Mouse (Mus musculus) layer of hippocampus, postnatal 10 days (tissue): ENCODE data around the gene Tbc1d10a. TPM values are rescaled to one million over a fixed set of nuclear protein-coding genes. Genes with fewer than 3 reads are reported as not detected.
"Not testable (repeated sequence)": the region's sequence is repeated elsewhere in the genome, so short reads cannot be mapped to it uniquely, and the experiment has no call there.

Experiments
- DNase-seq, 2 experiments: peaks; one replicate each; pipeline ENCODE4 v3.0.0; 2021; ENCODE audit warnings: low spot score in 2 of 2
- total RNA-seq, 2 experiments: library from RNA; stranded (reverse); gene quantifications; 2 replicates each; pipeline ENCODE4 v1.2.3; 2021

Gene Tbc1d10a
- total RNA-seq, 2 experiments from 2014 or later: 28.4 to 31.1 TPM

- DNase-seq: no peak
Observed at GRCm38 (mm10) chr11:4182061-4182460, 4.5 kb upstream of the Tbc1d10a start.

DNA sequence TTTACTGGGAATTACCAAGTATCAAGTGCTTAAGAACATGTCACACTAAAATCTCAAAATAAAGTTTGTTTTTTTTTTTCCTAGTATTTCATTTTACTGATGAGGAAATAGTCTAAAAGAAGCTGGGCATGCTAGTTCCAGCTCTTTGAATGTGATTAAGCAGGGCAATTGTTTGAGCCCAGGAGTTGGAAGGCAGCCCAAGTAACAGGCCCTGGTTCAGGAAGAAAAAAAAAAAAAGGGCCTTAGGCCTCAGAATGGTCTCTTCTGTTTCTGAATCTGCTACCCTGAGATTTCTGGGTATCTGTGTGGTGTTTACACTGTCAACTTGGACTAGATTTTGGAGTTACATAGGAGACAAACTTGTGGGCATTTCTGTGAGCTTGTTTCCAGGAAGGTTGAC is 3.1 kb upstream of the Tbc1d10a start:
- no peak for DNase-seq

DNA sequence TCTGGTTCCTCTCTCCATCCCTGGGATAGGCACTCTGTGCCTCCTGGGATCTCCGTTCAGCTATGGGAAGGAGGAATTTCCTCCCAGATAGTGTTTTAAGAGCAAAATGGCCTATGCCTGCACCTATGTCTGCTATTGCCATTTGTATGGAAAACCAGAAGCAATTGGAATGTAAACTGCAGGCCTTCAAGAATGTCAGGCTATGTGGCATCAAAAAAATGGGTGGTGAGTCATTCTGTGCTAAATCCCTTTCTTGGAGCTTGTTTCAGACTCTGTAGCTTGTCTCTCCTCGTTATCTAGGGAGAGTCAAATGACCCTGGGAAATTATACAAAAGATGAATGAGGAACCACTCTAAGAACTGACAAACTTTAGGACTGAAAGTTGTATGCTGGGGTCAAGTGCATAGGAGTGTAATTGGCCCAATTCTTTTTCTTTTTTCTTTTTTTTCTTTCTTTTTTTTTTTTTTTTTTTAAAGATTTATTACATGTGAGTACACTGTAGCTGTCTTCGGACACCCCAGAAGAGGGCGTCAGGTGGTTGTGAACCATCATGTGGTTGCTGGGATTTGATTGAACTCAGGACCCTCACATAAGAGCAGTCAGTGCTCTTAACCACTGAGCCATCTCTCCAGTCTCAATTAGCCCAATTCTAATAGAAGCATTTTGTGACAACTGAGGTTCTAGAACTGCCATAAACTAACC is 2.2 kb upstream of the Tbc1d10a start:
- DNase-seq: no peak

- DNase-seq: not testable (repeated sequence)
Observed at GRCm38 (mm10) chr11:4185480-4185879, 1.1 kb upstream of the Tbc1d10a start.

GRCm38 (mm10) chr11:4187318-4187700 is 720 bp downstream of the Tbc1d10a start:
- no peak for DNase-seq

- no peak for DNase-seq
Observed at GRCm38 (mm10) chr11:4189182-4189581, 2.6 kb downstream of the Tbc1d10a start.

GRCm38 (mm10) chr11:4190677-4191076 is 4.1 kb downstream of the Tbc1d10a start:
- DNase-seq: no peak

- no peak for DNase-seq
Observed at GRCm38 (mm10) chr11:4192757-4193156, 6.2 kb downstream of the Tbc1d10a start.

DNA sequence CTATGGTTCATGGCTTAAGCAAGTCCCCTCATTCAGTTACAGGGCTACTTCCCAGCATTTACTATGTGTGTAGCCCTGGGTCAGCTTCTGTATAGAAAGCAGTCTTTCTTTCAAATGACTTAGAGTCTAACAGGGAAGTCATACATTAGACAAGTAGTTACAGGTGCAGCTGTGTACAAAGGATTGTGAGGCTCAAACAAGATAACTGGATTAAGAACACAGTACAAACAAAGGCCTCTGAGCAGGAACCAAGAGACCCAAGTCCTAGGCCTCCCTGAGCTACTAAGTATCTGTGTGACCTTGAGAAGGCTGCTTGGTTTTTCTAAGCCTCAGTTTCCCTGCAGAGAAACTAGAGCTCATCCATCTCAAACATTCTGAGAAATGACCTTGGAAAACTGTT is 6.8 kb downstream of the Tbc1d10a start:
- DNase-seq: no peak

- DNase-seq: no peak
Observed at GRCm38 (mm10) chr11:4195597-4196031, 9.0 kb downstream of the Tbc1d10a start.

GRCm38 (mm10) chr11:4196636-4197035 is 10.0 kb downstream of the Tbc1d10a start:
- DNase-seq: no peak

DNA sequence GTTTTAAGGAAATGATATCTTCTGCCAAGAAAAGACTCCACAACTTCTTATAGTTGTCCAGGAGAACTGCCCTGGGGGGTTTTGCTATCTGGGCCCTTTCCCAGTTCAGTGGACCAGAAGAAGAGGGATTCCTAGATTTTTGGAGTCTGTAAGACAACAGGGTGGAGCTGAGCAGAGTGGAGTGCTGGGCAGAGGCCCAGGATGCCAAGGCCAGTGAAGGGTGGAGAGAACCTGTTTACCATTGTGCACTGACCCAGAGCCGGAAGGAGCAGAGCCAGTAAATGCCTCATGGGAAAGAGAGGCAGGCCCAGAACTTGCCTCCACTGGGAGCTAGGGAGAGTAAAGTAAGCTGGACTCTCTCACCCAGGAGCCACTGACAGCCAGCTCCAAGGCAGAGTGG is 11.1 kb downstream of the Tbc1d10a start:
- DNase-seq: no peak

DNA sequence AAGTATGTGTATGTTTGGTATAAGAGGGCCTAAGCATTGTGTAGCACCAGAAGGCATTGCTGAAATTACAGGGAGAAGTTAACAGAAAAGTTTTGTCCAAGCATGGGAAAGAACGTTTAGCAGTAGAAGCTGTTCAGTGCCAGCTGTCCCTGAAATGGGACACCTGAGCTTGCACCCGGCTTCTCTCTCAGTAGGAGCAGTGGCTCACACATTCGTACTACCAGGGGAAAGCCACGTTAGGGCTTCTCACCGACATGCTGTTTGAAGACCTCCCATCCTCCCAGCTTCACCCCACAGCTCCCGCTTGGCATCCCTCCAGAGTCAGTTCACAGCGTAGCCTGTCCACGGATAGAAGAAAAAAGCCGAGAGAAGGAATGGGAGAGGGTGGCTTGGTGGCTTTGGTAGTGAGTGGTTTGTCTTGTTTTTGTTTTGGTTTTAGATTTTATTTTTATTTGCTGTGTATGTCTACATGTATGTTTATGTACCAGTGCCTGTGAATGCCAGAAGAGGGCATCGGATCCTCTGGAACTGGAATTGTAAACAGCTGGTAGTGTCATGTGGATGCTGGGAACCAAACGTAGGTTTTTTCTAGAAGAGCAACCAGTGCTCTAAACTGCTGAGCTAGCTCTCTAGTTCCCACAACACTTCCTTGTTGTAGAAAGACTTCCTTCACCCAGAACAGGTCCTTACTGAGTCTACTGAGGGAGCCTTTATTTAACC is 15.6 kb downstream of the Tbc1d10a start:
- DNase-seq: no peak

DNA sequence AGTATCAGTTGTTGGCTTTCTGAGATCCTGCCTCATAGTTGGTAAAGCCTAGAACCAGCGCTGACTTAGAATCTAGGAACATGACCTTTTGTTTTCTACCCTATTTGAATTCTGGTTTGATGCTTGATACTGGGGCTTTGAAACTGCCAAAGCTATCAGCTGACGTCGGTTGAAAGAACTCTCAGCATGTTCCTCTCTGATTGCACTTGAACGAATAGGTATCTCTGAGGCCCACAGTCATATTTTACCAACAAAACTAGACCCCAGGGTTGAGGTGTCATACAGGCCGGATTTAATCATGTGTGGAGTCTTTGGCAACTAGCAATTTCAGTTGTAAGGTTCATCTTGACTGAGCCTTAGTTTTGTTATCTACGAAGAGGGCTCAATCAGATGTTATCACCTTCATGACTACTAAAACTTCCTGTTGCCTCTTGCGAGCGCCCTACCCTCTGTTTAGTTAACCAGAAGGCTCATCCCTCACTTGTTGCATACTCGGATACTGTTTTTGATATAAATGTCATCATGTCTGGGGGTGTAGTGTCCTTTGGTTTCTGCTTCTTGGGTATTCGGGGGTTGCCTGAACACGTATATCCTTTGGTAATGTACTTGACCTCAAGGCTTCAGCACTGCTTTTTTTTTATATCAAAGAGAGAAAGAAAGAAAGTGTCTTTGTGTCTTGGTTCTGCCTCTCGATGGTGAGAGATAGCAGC is 16.6 kb downstream of the Tbc1d10a start:
- DNase-seq: no peak

GRCm38 (mm10) chr11:4203705-4204074 is 17.1 kb downstream of the Tbc1d10a start:
- DNase-seq: no peak

GRCm38 (mm10) chr11:4205097-4205655 is 18.6 kb downstream of the Tbc1d10a start:
- DNase-seq: no peak

- no peak for DNase-seq
Observed at GRCm38 (mm10) chr11:4205951-4206350, 19.4 kb downstream of the Tbc1d10a start.

- DNase-seq: no peak
Observed at GRCm38 (mm10) chr11:4206563-4206962, 20.0 kb downstream of the Tbc1d10a start.

DNA sequence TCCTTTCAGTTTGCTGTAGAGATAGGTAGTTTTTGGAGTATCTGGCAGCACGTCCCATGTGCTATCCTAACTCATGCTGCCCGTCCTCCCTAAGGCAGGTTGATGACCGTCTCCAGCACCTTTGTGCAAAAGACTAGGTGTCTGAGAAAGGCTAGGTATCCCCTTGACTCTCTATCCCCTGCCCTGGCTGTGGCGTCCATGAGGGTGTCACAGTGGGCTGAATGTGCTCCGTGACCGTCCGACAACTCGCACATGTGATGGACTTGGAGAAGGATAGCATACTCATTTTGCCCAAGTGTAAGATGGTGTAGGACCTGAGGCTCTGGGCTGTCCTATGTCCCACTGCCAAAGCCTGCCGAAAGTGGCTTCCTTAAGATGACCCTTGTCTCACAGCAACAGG is 21.1 kb downstream of the Tbc1d10a start:
- no peak for DNase-seq

GRCm38 (mm10) chr11:4209556-4209955 is 23.0 kb downstream of the Tbc1d10a start:
- DNase-seq: no peak

DNA sequence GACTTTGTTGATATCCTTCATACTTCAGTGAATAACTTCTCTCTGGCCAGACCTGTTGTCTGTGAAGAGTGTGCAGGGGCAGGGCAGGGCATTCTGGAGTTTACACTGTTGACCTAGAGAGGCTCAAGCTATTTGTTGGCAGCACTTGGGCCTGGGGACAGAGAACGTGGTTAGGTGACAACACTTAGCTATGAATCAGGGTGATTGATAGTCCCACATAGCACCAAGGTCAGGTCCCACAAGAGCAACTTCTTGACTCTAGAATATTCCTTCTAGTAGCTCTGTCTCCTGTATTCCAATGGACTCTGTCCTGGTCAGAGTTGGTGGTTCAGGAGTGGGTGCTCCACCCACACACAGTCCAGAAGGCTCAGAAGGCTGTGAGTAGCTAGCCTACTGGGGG is 24.2 kb downstream of the Tbc1d10a start:
- DNase-seq: no peak

DNA sequence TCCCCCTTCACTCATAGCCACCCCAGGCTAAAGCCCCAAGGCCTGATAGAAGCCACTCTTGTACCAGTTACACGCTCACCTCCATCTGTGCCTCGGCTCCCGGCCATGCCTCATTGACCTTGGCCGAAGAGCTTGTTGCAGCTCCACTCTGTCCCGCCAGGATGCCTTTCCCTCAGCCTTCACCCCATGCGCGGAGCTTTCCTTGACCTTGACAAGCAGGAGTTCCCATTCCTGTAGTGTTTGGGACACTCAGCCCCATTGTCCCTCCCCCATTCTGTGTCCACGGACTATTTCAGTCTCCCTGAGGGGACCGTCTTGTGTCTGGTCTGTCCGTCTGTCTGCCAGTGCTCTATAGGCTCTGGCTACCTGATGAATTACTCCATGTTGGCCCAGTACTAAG is 26.5 kb downstream of the Tbc1d10a start:
- DNase-seq: no peak
